Mouse (Mus musculus) forebrain, embryonic 14.5 days (tissue): Measurements from ENCODE around the gene Car9. TPM values are rescaled to one million over a fixed set of nuclear protein-coding genes. Genes with fewer than 3 reads are reported as not detected.
A peak's percentile ranks its signal among the peaks of the same experiment; 100 is the strongest.

Experiments used
- ATAC-seq: fragments of 200-750 bp; cut with Nextera tagmentation; 2 replicates; pipeline ENCODE4 v1.8.0; 2017; ENCODE audit warnings: mild to moderate bottlenecking, moderate library complexity
- DNase-seq: peaks from one replicate; pipeline ENCODE4 v3.0.0-alpha.2; 2015; ENCODE audit warnings: low spot score
- H3K27ac ChIP-seq: fragments of 300-500 bp; sonication (generic); 2 replicates; pipeline ENCODE4 v1.5.1; 2014; ENCODE audit warnings: low read depth, mild to moderate bottlenecking, control low read depth, low read length, moderate library complexity
- H3K27me3 ChIP-seq: fragments of 300-500 bp; sonication (generic); replicated peaks from 2 replicates; pipeline ENCODE4 v1.6.1; 2014; ENCODE audit warnings: low read length, control low read depth, mixed read lengths; ENCODE audit not compliant: control insufficient read depth, insufficient read depth
- H3K36me3 ChIP-seq: fragments of 300-500 bp; sonication (generic); 2 replicates; pipeline ENCODE4 v1.6.1; 2014; ENCODE audit warnings: low read length, control low read depth; ENCODE audit not compliant: control insufficient read depth, insufficient read depth
- H3K4me1 ChIP-seq: fragments of 300-500 bp; sonication (generic); 2 replicates; pipeline ENCODE4 v1.6.1; 2014; ENCODE audit warnings: antibody characterized with exemption, low read length, control low read depth; ENCODE audit not compliant: control insufficient read depth, insufficient read depth
- H3K4me2 ChIP-seq: fragments of 300-500 bp; sonication (generic); 2 replicates; pipeline ENCODE4 v1.6.1; 2014; ENCODE audit warnings: mild to moderate bottlenecking, control low read depth, low read length
- H3K4me3 ChIP-seq: fragments of 300-500 bp; sonication (generic); 2 replicates; pipeline ENCODE4 v1.5.1; 2014; ENCODE audit warnings: low read depth, low read length, control low read depth
- H3K9ac ChIP-seq: fragments of 300-500 bp; sonication (generic); 2 replicates; pipeline ENCODE4 v1.6.1; 2014; ENCODE audit warnings: mild to moderate bottlenecking, low read length, control low read depth, moderate library complexity
- H3K9me3 ChIP-seq: fragments of 300-500 bp; sonication (generic); replicated peaks from 2 replicates; pipeline ENCODE4 v1.6.1; 2016; ENCODE audit warnings: low read length, control low read depth, mixed read lengths; ENCODE audit not compliant: control insufficient read depth
- WGBS: fragments of 180-500 bp; shearing (Covaris S2); extraction: QIAGEN DNeasy Blood & Tissue Kit; methylation state at CpG from one replicate; pipeline ENCODE4 v1.1.7; 2014; 5-methylcytosine and 5-hydroxymethylcytosine counted together
- polyA plus RNA-seq: library from polyadenylated mRNA; unstranded; fragments of >200 nt; fragmentation: Nextera tagmentation; extraction: Ambion mirVana; gene quantifications from 2 replicates; pipeline ENCODE4 v1.2.1, GENCODE M21; 2014

Gene Car9
- polyA plus RNA-seq, 1 experiment from 2014 or later, result not detected

DNA sequence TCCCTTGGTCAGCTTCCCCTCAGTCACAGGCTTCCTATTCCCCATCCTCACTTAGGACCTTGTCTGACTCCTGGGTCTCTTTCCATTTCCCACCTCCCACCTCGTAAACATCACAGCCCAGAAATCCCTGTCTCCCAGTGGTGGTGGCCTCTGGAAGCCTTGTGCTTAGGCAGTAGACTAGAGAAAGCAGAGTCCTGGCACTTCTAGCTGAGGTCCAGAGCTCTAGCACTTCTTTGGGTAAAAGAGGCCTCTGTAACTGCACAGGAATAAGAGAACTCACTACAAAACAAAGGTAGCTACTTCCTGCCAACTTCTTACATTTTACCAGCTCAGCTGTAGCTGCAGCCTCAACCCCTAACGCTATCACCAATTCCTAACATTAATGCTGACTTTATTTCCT lies 54.2 kb downstream of the Car9 start:
- WGBS, result 41% methylated on average over 2 of the region's 2 CpGs
- H3K9me3 ChIP-seq, result no peaks in the 10 kb centered on the region
- ATAC-seq (no peak), DNase-seq (no peak)
- H3K4me1 ChIP-seq, result peaks cover 21% of the 10 kb centered on the region
- no peak overlapping the region for H3K27ac ChIP-seq
- H3K4me3 ChIP-seq, result peak overlapping the region; percentile 85
- H3K27me3 ChIP-seq, result no peaks in the 10 kb centered on the region
- H3K9ac ChIP-seq, result peak overlapping the region; percentile 94
- peaks cover 24% of the 10 kb centered on the region for H3K36me3 ChIP-seq
- H3K4me2 ChIP-seq, result peak overlapping the region; percentile 89

DNA sequence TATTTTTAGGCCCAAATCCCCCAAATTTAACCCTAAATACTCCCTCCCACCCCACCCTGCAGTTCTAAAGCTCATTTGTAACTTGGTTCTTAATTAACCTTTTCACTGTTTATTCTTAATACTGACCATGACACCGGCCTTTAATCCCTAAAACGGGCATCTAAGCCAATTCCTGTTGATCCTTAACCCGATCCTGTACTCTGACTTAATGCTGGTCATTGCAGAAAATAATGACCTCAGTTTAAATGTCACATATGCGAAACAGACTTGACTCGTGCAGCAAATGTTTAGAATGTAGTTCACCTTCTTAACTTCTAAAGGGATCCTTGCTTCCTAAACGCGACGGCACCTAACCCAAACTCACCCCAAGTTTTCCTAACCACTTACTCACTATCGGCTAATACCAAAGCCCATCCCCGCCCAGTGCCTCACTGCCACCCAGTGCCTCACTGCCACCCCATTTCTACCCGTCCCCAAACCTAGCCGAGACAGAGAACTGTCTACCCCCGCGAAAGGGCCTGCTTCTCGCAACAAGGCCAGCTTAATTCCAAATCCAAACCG lies 54.8 kb downstream of the Car9 start:
- DNase-seq (no peak), ATAC-seq (no peak; the same call in 1 of the 2 replicates)
- H3K27me3 ChIP-seq, result no peaks in the 10 kb centered on the region
- peak overlapping the region; percentile 94 for H3K27ac ChIP-seq
- peak overlapping the region; percentile 94 for H3K9ac ChIP-seq
- peaks cover 25% of the 10 kb centered on the region for H3K36me3 ChIP-seq
- WGBS, result 2% methylated on average over 16 of the region's 16 CpGs
- no peaks in the 10 kb centered on the region for H3K9me3 ChIP-seq
- H3K4me2 ChIP-seq, result peak overlapping the region; percentile 89
- peak overlapping the region; percentile 85 for H3K4me3 ChIP-seq
- H3K4me1 ChIP-seq, result peaks cover 21% of the 10 kb centered on the region

DNA sequence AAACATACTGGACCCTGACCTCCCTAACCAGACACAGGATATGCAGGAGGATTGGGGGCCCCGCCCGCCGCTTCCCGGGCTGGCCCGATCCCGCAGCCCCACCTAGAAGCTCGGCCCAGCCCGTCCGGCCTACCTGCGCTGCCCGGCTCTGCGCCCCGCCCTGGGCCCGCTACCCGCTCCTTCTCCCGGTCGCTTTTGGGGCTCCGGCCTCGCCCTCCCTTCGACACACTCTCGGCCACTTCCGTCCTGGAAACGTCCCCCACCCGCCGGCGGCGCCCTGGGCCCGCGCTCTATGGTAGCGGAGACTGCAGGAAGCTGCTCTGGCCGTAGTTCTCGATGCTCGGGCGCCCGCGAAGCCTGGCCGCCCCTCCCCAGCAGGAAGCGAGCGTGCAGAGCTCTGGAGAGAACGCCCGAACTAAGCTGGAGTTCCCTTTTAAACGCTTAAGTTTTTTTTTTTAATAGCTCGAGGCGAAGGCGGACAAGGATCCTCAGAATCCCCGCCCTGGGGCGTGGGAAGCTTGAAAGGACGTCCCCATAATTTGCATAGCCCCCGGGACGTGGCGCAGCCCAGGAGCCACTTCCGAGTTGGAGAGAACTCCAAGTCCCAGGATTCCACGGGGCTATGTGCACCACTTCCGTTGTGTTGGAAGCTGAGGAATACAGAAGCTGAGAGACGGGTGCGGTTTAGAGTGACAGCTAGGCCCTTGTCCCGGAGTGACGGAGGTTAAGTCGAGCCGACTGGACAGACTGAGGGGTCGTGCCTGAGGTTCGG lies 55.4 kb downstream of the Car9 start, which contains the start of the genes Creb3 and Tln1:
Creb3 (plus strand) TSS at position 336 of the 772 bp plus-strand sequence.
Tln1 (minus strand) TSS at position 695 of the 772 bp plus-strand sequence.
- H3K4me1 ChIP-seq, result peaks cover 21% of the 10 kb centered on the region
- peak; percentile 96 for ATAC-seq
- peak within 1 kb of the TSS; percentile 94 for H3K9ac ChIP-seq
- H3K27me3 ChIP-seq, result no peaks in the 10 kb centered on the region
- DNase-seq, result peak; percentile 98
- H3K36me3 ChIP-seq, result peaks cover 26% of the 10 kb centered on the region
- under 1% methylated on average over 62 of the region's 62 CpGs for WGBS
- H3K4me3 ChIP-seq, result peak within 1 kb of the TSS; percentile 85
- H3K9me3 ChIP-seq, result no peaks in the 10 kb centered on the region
- H3K4me2 ChIP-seq, result peak within 1 kb of the TSS; percentile 89
- peak within 1 kb of the TSS; percentile 94 for H3K27ac ChIP-seq

DNA sequence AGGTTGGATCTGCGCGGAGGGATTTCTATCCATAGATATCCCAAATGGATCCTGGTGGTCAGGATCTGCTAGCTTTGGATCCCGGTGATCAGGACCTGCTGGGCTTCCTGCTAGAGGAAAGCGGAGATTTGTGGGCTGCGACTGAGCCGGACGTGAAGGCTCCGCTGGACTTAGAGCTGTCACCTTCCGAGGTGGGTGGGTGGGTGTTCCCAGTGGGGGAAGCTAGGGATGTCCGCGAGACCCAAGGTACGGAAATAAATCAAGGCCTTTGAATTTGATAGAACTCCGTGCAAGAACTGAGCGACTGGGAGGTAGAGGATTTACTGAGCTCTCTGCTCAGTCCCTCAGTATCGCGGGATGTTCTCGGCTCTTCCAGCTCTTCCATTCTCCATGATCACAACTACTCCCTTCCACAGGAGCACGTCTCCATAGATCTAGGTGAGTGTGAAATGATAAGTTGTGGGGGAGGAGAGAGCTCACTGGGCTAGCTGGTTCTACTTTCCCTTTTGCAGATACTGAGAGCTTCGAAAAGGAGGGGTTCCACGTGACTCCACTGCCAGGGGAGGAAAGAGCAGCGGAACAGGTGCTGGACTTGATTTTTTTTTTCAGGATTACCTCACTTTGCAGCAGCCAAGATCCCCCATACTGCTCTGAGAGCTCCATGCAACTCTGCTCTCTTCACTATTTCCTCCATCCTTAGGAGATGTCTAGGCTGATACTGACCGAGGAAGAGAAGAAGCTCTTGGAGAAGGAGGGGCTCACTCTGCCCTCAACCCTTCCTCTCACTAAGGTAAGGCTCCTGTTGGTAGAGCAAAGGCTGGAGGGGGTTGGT lies 56.2 kb downstream of the Car9 start:
- ATAC-seq (peak; percentile 15; the same call in 1 of the 2 replicates), DNase-seq (no peak)
- peak overlapping the region; percentile 89 for H3K4me2 ChIP-seq
- peaks cover 34% of the 10 kb centered on the region for H3K36me3 ChIP-seq
- no peaks in the 10 kb centered on the region for H3K27me3 ChIP-seq
- peak overlapping the region; percentile 94 for H3K9ac ChIP-seq
- H3K27ac ChIP-seq, result peak overlapping the region; percentile 94
- no peaks in the 10 kb centered on the region for H3K9me3 ChIP-seq
- peak overlapping the region; percentile 85 for H3K4me3 ChIP-seq
- peaks cover 21% of the 10 kb centered on the region for H3K4me1 ChIP-seq
- WGBS, result 9% methylated on average over 22 of the region's 22 CpGs

Other genes starting within 250 kb of the Car9 start
- 0.46 and 0.79 TPM in 2 replicates for gene Atp8b5, start 239.8 kb upstream of the Car9 start, polyA plus RNA-seq
- 47.8 and 58.4 TPM in 2 replicates for gene Rusc2, start 125.0 kb upstream of the Car9 start, polyA plus RNA-seq
- gene Fam166b, start 77.8 kb upstream of the Car9 start, polyA plus RNA-seq, result 0.29 and 0.73 TPM in 2 replicates
- 10.2 and 12.1 TPM in 2 replicates for gene Tesk1, start 65.0 kb upstream of the Car9 start, polyA plus RNA-seq
- gene Cd72, start 52.3 kb upstream of the Car9 start, polyA plus RNA-seq, result 6.7 and 8.8 TPM in 2 replicates
- not detected in 2 replicates for gene Sit1, start 23.2 kb upstream of the Car9 start, polyA plus RNA-seq
- 68.7 and 69.1 TPM in 2 replicates for gene Ccdc107, start 14.1 kb upstream of the Car9 start, polyA plus RNA-seq
- 14.0 and 15.9 TPM in 2 replicates for gene Arhgef39, start 7.3 kb upstream of the Car9 start, polyA plus RNA-seq
- 10.7 and 13.4 TPM in 2 replicates for gene Tpm2, start 16.8 kb downstream of the Car9 start, polyA plus RNA-seq
- gene Creb3, start 55.4 kb downstream of the Car9 start, polyA plus RNA-seq, result 88.3 and 88.4 TPM in 2 replicates
- gene Tln1, start 55.7 kb downstream of the Car9 start, polyA plus RNA-seq, result 50.1 and 50.4 TPM in 2 replicates
- gene Rgp1, start 71.7 kb downstream of the Car9 start, polyA plus RNA-seq, result 10.4 and 22.2 TPM in 2 replicates
- 39.2 and 42.3 TPM in 2 replicates for gene Gba2, start 71.9 kb downstream of the Car9 start, polyA plus RNA-seq
- gene Msmp, start 77.5 kb downstream of the Car9 start, polyA plus RNA-seq, result 0.37 TPM in 1 of 2 replicates, not detected in the other
- gene Npr2, start 125.0 kb downstream of the Car9 start, polyA plus RNA-seq, result 10.7 and 11.2 TPM in 2 replicates
- 4.2 and 5.7 TPM in 2 replicates for gene Spag8, start 146.6 kb downstream of the Car9 start, polyA plus RNA-seq
- 67.0 and 82.7 TPM in 2 replicates for gene Hint2, start 149.5 kb downstream of the Car9 start, polyA plus RNA-seq
- 5.6 and 7.3 TPM in 2 replicates for gene Tmem8b, start 162.0 kb downstream of the Car9 start, polyA plus RNA-seq
- 2.1 and 2.2 TPM in 2 replicates for gene Fam221b, start 162.2 kb downstream of the Car9 start, polyA plus RNA-seq
- gene Olfr70, start 193.8 kb downstream of the Car9 start, polyA plus RNA-seq, result not detected in 2 replicates
- gene Olfr71, start 203.3 kb downstream of the Car9 start, polyA plus RNA-seq, result not detected in 2 replicates
- 0.36 and 0.45 TPM in 2 replicates for gene Hrct1, start 220.2 kb downstream of the Car9 start, polyA plus RNA-seq
- 0.06 TPM in 1 of 2 replicates, not detected in the other for gene Spaar, start 223.1 kb downstream of the Car9 start, polyA plus RNA-seq